Mouse (Mus musculus): Measurements from ENCODE around the gene Dtx3.

DNA sequence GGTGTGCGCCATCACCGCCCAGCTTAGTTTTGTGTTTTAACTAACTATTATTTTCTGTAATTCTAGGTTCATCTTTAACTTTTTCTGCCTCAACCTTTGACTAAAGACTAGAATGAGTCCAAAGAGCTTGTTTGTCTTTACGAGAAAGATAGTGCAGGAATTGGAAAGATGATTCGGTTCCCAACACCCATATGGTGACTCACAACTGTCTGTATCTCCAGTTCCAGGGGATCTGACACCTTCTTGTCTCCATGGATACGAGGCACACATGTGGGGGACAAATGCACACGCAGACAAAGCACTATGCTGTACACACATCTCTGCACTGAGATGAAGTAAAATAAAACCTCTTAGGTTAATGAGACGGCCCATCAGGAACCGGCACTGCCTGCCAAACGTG is 35.4 kb downstream of the Dtx3 start:
- TF ChIP-seq CTCF (IDR thresholded peaks at IDR 0.05; ENCODE audit: extremely low read depth, insufficient read depth, insufficient read length, insufficient replicate concordance): no peak
- TF ChIP-seq POLR2A (IDR thresholded peaks at IDR 0.05; ENCODE audit: low read depth, low read length): no peak

All from spleen, adult 2 months (tissue).